Mouse (Mus musculus): Measurements from ENCODE around the gene Vdr. TPM values are rescaled to one million over a fixed set of nuclear protein-coding genes. Genes with fewer than 3 reads are reported as not detected.
A peak's percentile ranks its signal among the peaks of the same experiment; 100 is the strongest.

The Vdr gene
- 0.41 and 0.46 TPM in 2 replicates for polyA plus RNA-seq (2012; rRNA removed)

DNA sequence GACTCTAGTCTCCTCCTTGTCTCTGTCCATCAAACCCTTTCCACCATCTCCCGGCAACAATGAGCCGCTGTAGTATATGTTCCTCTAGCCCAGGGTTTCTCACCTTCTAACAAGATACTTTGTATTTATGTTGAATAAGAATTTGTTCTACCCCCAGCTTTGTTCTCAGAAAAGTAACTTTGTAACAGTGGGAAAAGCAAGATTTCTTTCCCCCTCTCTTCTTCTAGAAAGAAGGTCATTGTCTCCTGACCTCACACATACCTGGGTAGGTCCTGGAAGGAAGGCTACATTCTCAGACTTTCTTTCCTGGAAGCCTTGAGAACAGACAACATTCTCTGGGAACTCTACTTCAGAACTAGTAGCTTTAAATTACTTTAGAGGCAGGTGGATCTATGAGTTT is at the start of gene Vdr:
Gene Vdr, minus strand, starts transcription at position 101 of the 400 bp plus-strand sequence.
- TF ChIP-seq POLR2A (IDR thresholded peaks at IDR 0.05; ENCODE audit: borderline replicate concordance, insufficient read depth, low read length): no peak
- no peak for TF ChIP-seq CTCF (IDR thresholded peaks at IDR 0.05; ENCODE audit: borderline replicate concordance, insufficient read depth, low read depth, low read length)
- Histone ChIP-seq H3K27me3 (ENCODE audit: control insufficient read depth, insufficient read depth, low read length) (peaks cover 7% of the 10 kb centered on the region; the same call in 1 of the 2 replicates), H3K4me1 (ENCODE audit: control insufficient read depth, insufficient read depth, low read length) (peaks cover 9% of the 10 kb centered on the region), H3K4me3 (replicated peaks; ENCODE audit: insufficient read depth, low read depth, low read length) (no peak within 1 kb of the TSS), H3K27ac (ENCODE audit: insufficient read depth, low read length) (no peak within 1 kb of the TSS)
- WGBS: 98% methylated on average over 2 of the region's 2 CpGs
- DNase-seq: no peak

DNA sequence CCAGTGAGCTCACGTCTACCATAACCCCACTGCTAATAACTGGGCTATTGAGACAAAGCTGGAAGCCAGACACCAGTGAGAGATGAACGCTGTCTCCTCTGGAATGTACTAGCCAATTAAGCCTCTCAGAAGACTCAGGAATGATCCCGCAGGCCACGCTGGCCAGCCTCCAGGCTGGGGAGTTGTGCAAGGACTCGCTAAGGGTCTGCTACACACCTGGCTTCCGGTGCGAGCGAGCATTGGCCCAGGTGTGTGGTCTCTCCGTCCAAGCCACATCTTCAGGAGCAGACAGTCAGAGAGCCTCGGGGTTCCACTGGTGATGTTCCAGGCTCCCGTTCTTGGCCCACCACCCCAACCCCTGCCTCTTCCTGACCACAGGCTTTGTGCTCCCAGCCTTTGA is 46.0 kb upstream of the Vdr start:
- no peak overlapping the region for H3K27ac ChIP-seq (ENCODE audit: insufficient read depth, low read length)
- no peak overlapping the region for H3K4me3 ChIP-seq (replicated peaks; ENCODE audit: insufficient read depth, low read depth, low read length)
- TF ChIP-seq CTCF (IDR thresholded peaks at IDR 0.05; ENCODE audit: borderline replicate concordance, insufficient read depth, low read depth, low read length) (no peak), POLR2A (IDR thresholded peaks at IDR 0.05; ENCODE audit: borderline replicate concordance, insufficient read depth, low read length) (no peak)
- no peaks in the 10 kb centered on the region for H3K4me1 ChIP-seq (ENCODE audit: control insufficient read depth, insufficient read depth, low read length)
- WGBS: 62% methylated on average over 11 of the region's 11 CpGs
- no peak for DNase-seq
- H3K27me3 ChIP-seq (ENCODE audit: control insufficient read depth, insufficient read depth, low read length): no peaks in the 10 kb centered on the region; the same call in 1 of the 2 replicates

DNA sequence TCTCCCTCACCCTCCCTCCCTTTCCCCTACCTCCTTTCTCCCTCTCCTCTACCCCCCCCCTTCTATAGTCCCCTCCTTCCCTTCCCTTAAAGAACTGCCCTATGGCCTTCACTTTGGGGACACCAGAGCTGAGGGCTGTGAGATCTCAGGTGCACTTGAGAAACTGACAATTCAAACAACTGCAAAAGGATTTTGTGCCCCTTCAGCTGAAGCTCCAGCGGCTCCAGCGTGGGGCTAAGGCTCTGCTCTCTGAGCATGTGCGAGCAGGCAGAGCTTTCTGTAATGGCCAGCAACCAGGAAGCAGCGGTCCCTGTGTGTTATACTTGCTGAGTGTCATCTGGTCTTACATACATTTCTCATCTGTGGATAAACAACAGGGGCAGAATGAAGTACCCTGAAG is 45.3 kb upstream of the Vdr start:
- Histone ChIP-seq H3K27ac (ENCODE audit: insufficient read depth, low read length) (no peak overlapping the region), H3K27me3 (ENCODE audit: control insufficient read depth, insufficient read depth, low read length) (no peaks in the 10 kb centered on the region; the same call in 1 of the 2 replicates), H3K4me3 (replicated peaks; ENCODE audit: insufficient read depth, low read depth, low read length) (no peak overlapping the region), H3K4me1 (ENCODE audit: control insufficient read depth, insufficient read depth, low read length) (no peaks in the 10 kb centered on the region)
- no peak for TF ChIP-seq POLR2A (IDR thresholded peaks at IDR 0.05; ENCODE audit: borderline replicate concordance, insufficient read depth, low read length)
- TF ChIP-seq CTCF (IDR thresholded peaks at IDR 0.05; ENCODE audit: borderline replicate concordance, insufficient read depth, low read depth, low read length): no peak
- WGBS: 29% methylated on average over 4 of the region's 4 CpGs
- DNase-seq: no peak

DNA sequence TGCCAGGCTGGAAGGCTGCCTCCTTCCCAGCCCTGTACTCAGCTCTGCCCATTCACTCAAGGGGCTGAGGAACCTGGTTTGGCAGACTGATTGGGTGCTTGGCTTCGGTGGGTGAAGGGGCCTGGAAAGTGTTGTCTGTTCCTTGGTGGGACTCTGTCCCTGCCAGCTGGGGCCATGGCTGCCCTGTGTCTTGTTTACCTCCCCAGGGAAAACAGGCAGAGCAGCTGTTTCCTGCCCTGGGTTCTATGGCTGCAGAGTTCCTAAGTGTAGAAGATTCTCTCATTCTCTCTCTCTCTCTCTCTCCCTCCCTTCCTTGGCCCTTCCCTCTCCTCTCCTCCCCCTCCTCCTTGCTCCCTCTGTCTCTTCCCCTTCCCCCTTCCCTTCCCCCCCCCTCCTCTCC is 44.9 kb upstream of the Vdr start:
- WGBS: 19% methylated on average over 1 of the region's 1 CpGs
- DNase-seq: no peak

DNA sequence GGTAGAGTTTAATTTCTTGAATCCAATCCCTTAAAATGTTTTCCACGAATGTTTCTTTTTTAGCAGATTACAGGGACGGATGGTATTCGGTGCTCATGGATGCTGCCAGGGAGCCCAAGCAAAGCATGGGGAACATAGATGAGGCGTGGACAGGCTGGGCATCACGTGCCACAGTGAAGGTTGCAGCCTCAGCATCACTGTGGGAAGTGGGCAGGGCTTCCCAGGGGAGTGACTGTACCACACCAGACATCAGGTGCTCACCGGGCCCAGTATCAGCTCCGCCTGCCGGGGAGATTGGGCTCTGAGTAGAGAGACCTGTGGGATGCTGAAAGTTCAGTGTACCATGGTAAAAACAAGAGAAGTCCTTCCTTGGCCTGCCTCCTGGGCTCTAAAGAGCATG is 44.2 kb upstream of the Vdr start:
- H3K27me3 ChIP-seq (ENCODE audit: control insufficient read depth, insufficient read depth, low read length): no peaks in the 10 kb centered on the region; the same call in 1 of the 2 replicates
- TF ChIP-seq POLR2A (IDR thresholded peaks at IDR 0.05; ENCODE audit: borderline replicate concordance, insufficient read depth, low read length) (no peak), CTCF (IDR thresholded peaks at IDR 0.05; ENCODE audit: borderline replicate concordance, insufficient read depth, low read depth, low read length) (no peak)
- DNase-seq: no peak
- no peak overlapping the region for H3K4me3 ChIP-seq (replicated peaks; ENCODE audit: insufficient read depth, low read depth, low read length)
- no peak overlapping the region for H3K27ac ChIP-seq (ENCODE audit: insufficient read depth, low read length)
- 81% methylated on average over 8 of the region's 8 CpGs for WGBS
- H3K4me1 ChIP-seq (ENCODE audit: control insufficient read depth, insufficient read depth, low read length): no peaks in the 10 kb centered on the region

More for the DNA sequence above, 44.9 kb upstream of the Vdr start:
- no peak for TF ChIP-seq POLR2A (IDR thresholded peaks at IDR 0.05; ENCODE audit: borderline replicate concordance, insufficient read depth, low read length)
- no peak for TF ChIP-seq CTCF (IDR thresholded peaks at IDR 0.05; ENCODE audit: borderline replicate concordance, insufficient read depth, low read depth, low read length)
- H3K4me3 ChIP-seq (replicated peaks; ENCODE audit: insufficient read depth, low read depth, low read length): no peak overlapping the region
- no peak overlapping the region for H3K27ac ChIP-seq (ENCODE audit: insufficient read depth, low read length)
- H3K4me1 ChIP-seq (ENCODE audit: control insufficient read depth, insufficient read depth, low read length): no peaks in the 10 kb centered on the region
- no peaks in the 10 kb centered on the region; the same call in 1 of the 2 replicates for H3K27me3 ChIP-seq (ENCODE audit: control insufficient read depth, insufficient read depth, low read length)

DNA sequence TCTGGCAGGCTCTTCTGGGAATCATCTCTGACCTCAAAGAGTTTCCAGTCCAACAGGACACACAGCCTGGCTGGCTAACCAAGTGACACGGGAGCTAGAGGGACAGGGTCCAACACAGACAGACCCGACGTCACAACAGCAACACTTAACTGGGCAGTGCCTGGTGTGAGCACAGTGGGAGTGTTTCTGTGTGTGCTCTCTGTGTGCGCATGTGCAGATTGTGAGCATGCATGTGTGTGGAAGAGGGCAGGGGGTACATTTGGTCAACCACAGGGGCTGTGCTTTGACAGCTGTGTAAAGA is 42.4 kb upstream of the Vdr start:
- no peaks in the 10 kb centered on the region; the same call in 1 of the 2 replicates for H3K27me3 ChIP-seq (ENCODE audit: control insufficient read depth, insufficient read depth, low read length)
- TF ChIP-seq POLR2A (IDR thresholded peaks at IDR 0.05; ENCODE audit: borderline replicate concordance, insufficient read depth, low read length) (no peak), CTCF (IDR thresholded peaks at IDR 0.05; ENCODE audit: borderline replicate concordance, insufficient read depth, low read depth, low read length) (no peak)
- DNase-seq: no peak
- H3K4me3 ChIP-seq (replicated peaks; ENCODE audit: insufficient read depth, low read depth, low read length): no peak overlapping the region
- H3K4me1 ChIP-seq (ENCODE audit: control insufficient read depth, insufficient read depth, low read length): no peaks in the 10 kb centered on the region
- H3K27ac ChIP-seq (ENCODE audit: insufficient read depth, low read length): no peak overlapping the region
- 47% methylated on average over 4 of the region's 4 CpGs for WGBS

DNA sequence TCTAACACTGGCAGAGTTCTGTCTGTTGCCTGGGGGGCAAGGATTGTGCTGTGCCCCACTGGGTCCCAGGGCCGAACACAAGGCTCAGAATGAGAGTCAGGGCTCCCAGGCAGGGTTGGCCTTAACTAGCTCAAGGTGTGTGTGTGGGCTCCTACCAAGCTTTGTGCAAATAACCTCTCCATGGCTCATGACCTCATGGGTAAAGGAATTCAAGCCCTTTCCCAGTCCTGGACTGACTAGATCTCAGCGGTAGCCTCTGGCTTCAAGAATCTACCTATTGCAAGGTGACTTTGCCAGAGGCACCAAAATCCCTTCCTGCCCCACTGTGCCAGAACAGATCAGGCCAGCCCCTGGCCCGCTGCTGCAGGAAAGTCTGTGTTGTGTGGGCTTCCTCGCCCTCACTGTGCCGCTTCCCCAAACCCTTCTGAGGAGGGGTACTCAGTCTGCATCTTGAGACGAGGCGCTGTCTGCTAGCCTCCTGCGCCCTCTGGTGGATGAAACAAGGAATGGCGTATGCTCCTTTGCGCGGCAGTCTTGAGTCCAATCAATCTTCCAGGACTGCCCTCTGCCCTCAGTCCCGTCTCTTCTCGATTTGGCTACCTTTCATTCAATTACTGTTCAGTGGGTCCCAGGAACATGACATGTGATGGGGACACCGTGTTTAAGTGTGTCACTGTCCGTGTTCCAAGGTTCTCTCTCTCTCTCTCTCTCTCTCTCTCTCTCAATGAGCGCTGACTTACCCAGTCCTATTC is 41.9 kb upstream of the Vdr start:
- Histone ChIP-seq H3K27me3 (ENCODE audit: control insufficient read depth, insufficient read depth, low read length) (no peaks in the 10 kb centered on the region; the same call in 1 of the 2 replicates), H3K4me1 (ENCODE audit: control insufficient read depth, insufficient read depth, low read length) (no peaks in the 10 kb centered on the region), H3K4me3 (replicated peaks; ENCODE audit: insufficient read depth, low read depth, low read length) (no peak overlapping the region), H3K27ac (ENCODE audit: insufficient read depth, low read length) (no peak overlapping the region)
- peak; percentile 54 to 61 for DNase-seq
- WGBS: 14% methylated on average over 16 of the region's 16 CpGs
- TF ChIP-seq POLR2A (IDR thresholded peaks at IDR 0.05; ENCODE audit: borderline replicate concordance, insufficient read depth, low read length) (no peak), CTCF (IDR thresholded peaks at IDR 0.05; ENCODE audit: borderline replicate concordance, insufficient read depth, low read depth, low read length) (peak; percentile 96)

DNA sequence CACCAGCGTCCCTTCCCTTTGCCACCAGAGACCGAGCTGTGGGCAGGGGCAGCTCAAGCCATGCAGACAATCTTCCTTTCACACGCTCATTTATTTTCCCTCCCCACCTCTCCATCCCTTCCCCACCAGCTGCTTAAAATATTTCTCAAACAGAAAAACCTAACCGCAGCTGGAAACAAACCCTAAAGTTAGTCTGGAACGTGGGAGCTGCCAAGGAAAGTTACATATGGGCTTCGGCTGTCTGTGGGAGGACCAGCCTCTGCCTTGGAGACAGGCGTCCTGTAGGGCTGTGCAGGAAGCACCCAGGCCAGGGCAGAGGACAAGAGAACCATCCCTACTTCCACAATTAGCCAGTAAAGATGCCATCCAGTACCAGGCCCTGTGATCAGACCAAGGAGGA is 39.8 kb upstream of the Vdr start:
- 58% methylated on average over 7 of the region's 7 CpGs for WGBS
- no peak for DNase-seq
- no peaks in the 10 kb centered on the region for H3K27me3 ChIP-seq (ENCODE audit: control insufficient read depth, insufficient read depth, low read length)

More for the DNA sequence above, 39.8 kb upstream of the Vdr start:
- Histone ChIP-seq H3K4me3 (replicated peaks; ENCODE audit: insufficient read depth, low read depth, low read length) (no peak overlapping the region), H3K4me1 (ENCODE audit: control insufficient read depth, insufficient read depth, low read length) (no peaks in the 10 kb centered on the region), H3K27ac (ENCODE audit: insufficient read depth, low read length) (no peak overlapping the region)
- no peak for TF ChIP-seq CTCF (IDR thresholded peaks at IDR 0.05; ENCODE audit: borderline replicate concordance, insufficient read depth, low read depth, low read length)
- TF ChIP-seq POLR2A (IDR thresholded peaks at IDR 0.05; ENCODE audit: borderline replicate concordance, insufficient read depth, low read length): no peak

All from cerebellum, adult 2 months (tissue).